Mouse (Mus musculus) heart, embryonic 16.5 days (tissue): ENCODE measurements at regions not wholly inside any gene's neighbourhood (a gene's known extent, or its start where the extent isn't known, plus 50 kb on each side); places are given as distances from the start of the nearest gene placed in this dataset.

Source experiments
- ATAC-seq: fragments of 200-750 bp; cut with Nextera tagmentation; replicated peaks from 2 replicates; pipeline ENCODE4 v1.8.0; 2017; ENCODE audit warnings: moderate number of reproducible peaks; ENCODE audit not compliant: insufficient read depth, low FRiP score; ENCODE audit errors: extremely low read depth
- H3K27ac ChIP-seq: fragments of 300-500 bp; sonication (generic); 2 replicates; pipeline ENCODE4 v1.5.1; 2014; ENCODE audit warnings: mild to moderate bottlenecking, low read length, control low read depth, moderate library complexity
- H3K27me3 ChIP-seq: fragments of 300-500 bp; sonication (generic); 2 replicates; pipeline ENCODE4 v1.6.1; 2014; ENCODE audit warnings: low read length, mixed read lengths; ENCODE audit not compliant: control insufficient read depth, insufficient read depth
- H3K36me3 ChIP-seq: fragments of 300-500 bp; sonication (generic); 2 replicates; pipeline ENCODE4 v1.6.1; 2014; ENCODE audit not compliant: control insufficient read depth, insufficient read depth
- H3K4me1 ChIP-seq: fragments of 300-500 bp; sonication (generic); 2 replicates; pipeline ENCODE4 v1.6.1; 2014; ENCODE audit warnings: low read length, mixed read lengths; ENCODE audit not compliant: control insufficient read depth, insufficient read depth
- H3K4me2 ChIP-seq: fragments of 300-500 bp; sonication (generic); 2 replicates; pipeline ENCODE4 v1.6.1; 2014; ENCODE audit warnings: low read depth, mild to moderate bottlenecking, control low read depth, low read length
- H3K4me3 ChIP-seq: fragments of 300-500 bp; sonication (generic); 2 replicates; pipeline ENCODE4 v1.5.1; 2014; ENCODE audit warnings: mild to moderate bottlenecking, control low read depth, low read length
- H3K9ac ChIP-seq: fragments of 300-500 bp; sonication (generic); 2 replicates; pipeline ENCODE4 v1.6.1; 2014; ENCODE audit warnings: low read length, control low read depth
- H3K9me3 ChIP-seq: fragments of 300-500 bp; sonication (generic); replicated peaks from 2 replicates; pipeline ENCODE4 v1.6.1; 2016; ENCODE audit warnings: low read length; ENCODE audit not compliant: control insufficient read depth
- WGBS: fragments of 180-500 bp; shearing (Covaris S2); extraction: QIAGEN DNeasy Blood & Tissue Kit; methylation state at CpG from one replicate; pipeline ENCODE4 v1.1.7; 2014; 5-methylcytosine and 5-hydroxymethylcytosine counted together

GRCm38 (mm10) chr13:29092166-29092565 lies 138.7 kb upstream of the Sox4 start:
- Histone ChIP-seq H3K36me3 (no peaks in the 10 kb centered on the region), H3K4me1 (no peaks in the 10 kb centered on the region), H3K4me2 (no peak overlapping the region), H3K9ac (no peak overlapping the region), H3K4me3 (no peak overlapping the region), H3K27ac (no peak overlapping the region), H3K9me3 (no peaks in the 10 kb centered on the region; the same call in 1 of the 2 replicates), H3K27me3 (no peaks in the 10 kb centered on the region)
- ATAC-seq = no peak
- 86% methylated on average over 5 of the region's 5 CpGs for WGBS

- no peak for ATAC-seq
- no peaks in the 10 kb centered on the region for H3K36me3 ChIP-seq
- H3K9me3 ChIP-seq = no peaks in the 10 kb centered on the region; the same call in 1 of the 2 replicates
- no peaks in the 10 kb centered on the region; the same call in 1 of the 2 replicates for H3K4me1 ChIP-seq
- no peak overlapping the region for H3K27ac ChIP-seq
- H3K9ac ChIP-seq = no peak overlapping the region
- H3K27me3 ChIP-seq = no peaks in the 10 kb centered on the region
- WGBS = 83% methylated on average over 5 of the region's 5 CpGs
- no peak overlapping the region for H3K4me3 ChIP-seq
- H3K4me2 ChIP-seq = no peak overlapping the region
Measured at GRCm38 (mm10) chr13:29086854-29087253, 133.3 kb upstream of the Sox4 start.

GRCm38 (mm10) chr13:29081064-29081463 lies 127.6 kb upstream of the Sox4 start:
- WGBS = 37% methylated on average over 2 of the region's 2 CpGs
- H3K27me3 ChIP-seq = no peaks in the 10 kb centered on the region
- ATAC-seq = no peak
- H3K9ac ChIP-seq = no peak overlapping the region
- no peak overlapping the region for H3K27ac ChIP-seq
- no peak overlapping the region for H3K4me3 ChIP-seq
- H3K9me3 ChIP-seq = no peaks in the 10 kb centered on the region
- peaks cover 2% of the 10 kb centered on the region for H3K4me1 ChIP-seq
- no peaks in the 10 kb centered on the region for H3K36me3 ChIP-seq
- H3K4me2 ChIP-seq = no peak overlapping the region

DNA sequence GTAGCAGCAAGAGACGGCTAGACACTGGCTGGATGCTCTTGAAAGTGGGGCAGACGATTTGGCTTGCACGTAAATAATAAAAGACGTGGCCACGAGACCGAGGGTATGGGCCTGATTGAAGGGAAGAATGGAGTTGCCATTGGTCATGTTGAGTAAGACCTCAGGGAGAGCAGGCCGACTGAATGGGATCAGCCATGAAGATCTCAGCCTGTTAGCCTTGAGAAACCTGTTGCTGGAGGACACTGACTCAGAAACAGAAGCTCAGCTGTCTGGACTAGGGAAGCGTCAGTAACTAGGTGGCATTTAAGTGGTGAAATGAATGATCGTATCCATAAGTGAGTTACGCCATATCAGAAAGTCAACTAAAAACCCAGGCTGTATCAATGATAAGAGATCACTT lies 126.3 kb upstream of the Sox4 start:
- H3K4me2 ChIP-seq = no peak overlapping the region
- no peak overlapping the region for H3K9ac ChIP-seq
- no peaks in the 10 kb centered on the region for H3K36me3 ChIP-seq
- H3K4me3 ChIP-seq = no peak overlapping the region
- 89% methylated on average over 10 of the region's 10 CpGs for WGBS
- no peak for ATAC-seq
- peaks cover 2% of the 10 kb centered on the region; the same call in 1 of the 2 replicates for H3K4me1 ChIP-seq
- H3K9me3 ChIP-seq = no peaks in the 10 kb centered on the region
- no peaks in the 10 kb centered on the region for H3K27me3 ChIP-seq
- H3K27ac ChIP-seq = no peak overlapping the region

DNA sequence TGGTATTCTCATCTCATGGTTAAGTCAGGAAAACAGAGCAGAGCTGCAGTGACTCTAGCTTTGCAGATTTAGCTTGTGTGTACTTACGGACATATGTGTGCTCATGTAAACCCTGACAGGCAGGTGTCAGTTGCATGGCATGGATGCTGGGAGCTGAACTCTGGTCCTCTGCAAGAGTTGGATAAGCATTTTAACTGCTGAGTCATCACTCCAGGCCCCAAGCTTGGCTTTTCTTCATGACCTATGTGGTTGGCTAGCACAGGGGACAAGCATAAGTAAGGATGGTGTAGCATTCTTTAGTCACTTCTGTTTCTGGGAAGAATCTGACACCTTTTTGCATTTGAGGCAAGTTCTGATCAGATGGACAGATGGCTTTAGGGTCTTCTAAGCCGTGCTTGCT lies 120.1 kb upstream of the Sox4 start:
- H3K4me1 ChIP-seq = no peaks in the 10 kb centered on the region
- no peaks in the 10 kb centered on the region for H3K36me3 ChIP-seq
- WGBS = 89% methylated on average over 2 of the region's 2 CpGs
- no peaks in the 10 kb centered on the region for H3K9me3 ChIP-seq
- no peaks in the 10 kb centered on the region for H3K27me3 ChIP-seq
- no peak overlapping the region for H3K4me2 ChIP-seq
- no peak overlapping the region for H3K4me3 ChIP-seq
- H3K9ac ChIP-seq = no peak overlapping the region
- ATAC-seq = no peak
- no peak overlapping the region for H3K27ac ChIP-seq

DNA sequence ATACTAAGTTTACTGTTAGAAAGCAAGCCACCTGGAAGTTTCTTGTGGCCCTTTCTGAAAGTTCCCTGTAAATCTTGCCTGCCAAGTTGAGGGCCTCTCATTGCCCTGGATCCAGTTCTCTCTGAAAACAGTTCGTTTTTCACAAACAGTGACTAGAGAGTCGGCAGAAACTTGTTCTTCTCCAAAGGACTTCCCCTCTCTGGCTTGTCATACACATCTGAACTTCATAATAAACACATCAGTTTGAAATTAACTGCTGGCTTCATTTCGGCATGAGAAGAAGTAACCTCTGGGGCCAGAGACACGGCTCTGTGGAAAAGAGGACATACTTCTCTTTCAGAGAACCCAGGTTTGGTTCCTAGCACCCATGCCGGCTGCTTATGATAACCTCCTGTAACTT lies 110.4 kb upstream of the Sox4 start:
- H3K4me1 ChIP-seq = peaks cover 10% of the 10 kb centered on the region
- no peak overlapping the region for H3K27ac ChIP-seq
- H3K9ac ChIP-seq = no peak overlapping the region
- no peak for ATAC-seq
- H3K36me3 ChIP-seq = no peaks in the 10 kb centered on the region
- H3K4me3 ChIP-seq = no peak overlapping the region
- WGBS = 84% methylated on average over 5 of the region's 5 CpGs
- H3K4me2 ChIP-seq = no peak overlapping the region
- H3K27me3 ChIP-seq = no peaks in the 10 kb centered on the region
- H3K9me3 ChIP-seq = 0 out of 2 replicates have a peak, but pooled peaks cover 2% of the 10 kb centered on the region

DNA sequence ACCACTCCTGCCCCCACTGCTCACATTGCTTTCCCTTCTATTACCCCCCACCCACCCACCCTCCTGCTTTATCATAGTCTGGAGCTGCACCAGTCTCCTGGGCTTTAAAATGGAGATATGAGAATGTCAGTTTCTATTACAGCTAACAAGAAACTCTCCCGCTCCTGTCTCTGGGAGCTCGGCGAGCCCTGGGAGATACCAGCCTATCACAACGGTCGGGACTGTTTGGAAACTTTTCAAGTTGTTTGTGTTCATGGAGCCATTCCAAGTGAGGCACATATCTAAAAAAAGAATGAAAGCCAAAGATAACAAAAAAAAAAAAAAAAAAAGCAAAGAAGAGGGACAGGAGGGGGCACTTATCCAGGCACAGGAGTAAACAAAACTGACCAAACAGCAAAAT lies 105.2 kb upstream of the Sox4 start:
- WGBS = 4% methylated on average over 5 of the region's 5 CpGs
- peak; percentile 91 for ATAC-seq

DNA sequence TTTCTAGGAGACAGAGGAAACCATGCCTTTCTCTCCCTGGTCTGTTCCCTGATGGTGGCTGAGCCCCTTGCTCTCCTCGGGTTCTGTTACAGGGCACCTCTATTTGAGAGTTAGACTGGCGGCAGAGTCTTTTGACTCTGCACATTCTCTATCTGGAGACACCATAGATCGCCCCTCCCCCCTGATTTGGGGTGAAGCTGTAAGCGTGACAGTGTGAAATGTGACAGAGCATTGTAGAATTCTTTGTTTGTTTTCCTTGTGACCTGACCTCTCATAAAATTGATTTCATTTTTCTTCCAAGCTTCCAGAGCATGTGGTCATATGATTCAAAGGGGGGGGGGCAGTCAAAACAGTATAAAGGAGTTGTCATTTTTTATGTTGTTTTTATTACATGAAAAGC lies 96.2 kb upstream of the Sox4 start:
- no peak overlapping the region for H3K4me3 ChIP-seq
- no peaks in the 10 kb centered on the region for H3K36me3 ChIP-seq
- peaks cover 16% of the 10 kb centered on the region for H3K4me1 ChIP-seq
- no peaks in the 10 kb centered on the region for H3K27me3 ChIP-seq
- no peaks in the 10 kb centered on the region for H3K9me3 ChIP-seq
- H3K4me2 ChIP-seq = no peak overlapping the region
- peak overlapping the region; percentile 86 for H3K27ac ChIP-seq
- peak; percentile 50; the same call in 1 of the 2 replicates for ATAC-seq
- 27% methylated on average over 4 of the region's 4 CpGs for WGBS
- no peak overlapping the region for H3K9ac ChIP-seq

More for the DNA sequence above, 105.2 kb upstream of the Sox4 start:
- 0 out of 2 replicates have a peak, but pooled peaks cover 2% of the 10 kb centered on the region for H3K9me3 ChIP-seq
- no peak overlapping the region for H3K4me3 ChIP-seq
- H3K36me3 ChIP-seq = no peaks in the 10 kb centered on the region
- peak overlapping the region; percentile 30 for H3K4me2 ChIP-seq
- peak overlapping the region; percentile 94 for H3K27ac ChIP-seq
- peak overlapping the region; percentile 50 for H3K9ac ChIP-seq
- H3K27me3 ChIP-seq = no peaks in the 10 kb centered on the region
- H3K4me1 ChIP-seq = peaks cover 19% of the 10 kb centered on the region

GRCm38 (mm10) chr13:29048990-29049576 lies 95.6 kb upstream of the Sox4 start:
- Histone ChIP-seq H3K27ac (peak overlapping the region; percentile 86), H3K4me1 (peaks cover 23% of the 10 kb centered on the region), H3K27me3 (no peaks in the 10 kb centered on the region), H3K9ac (0 out of 2 replicates have a peak overlapping the region, but pooled peaks have one; percentile 25), H3K36me3 (no peaks in the 10 kb centered on the region), H3K9me3 (no peaks in the 10 kb centered on the region), H3K4me3 (no peak overlapping the region), H3K4me2 (no peak overlapping the region)
- ATAC-seq = peak; percentile 58; the same call in 1 of the 2 replicates
- 30% methylated on average over 7 of the region's 7 CpGs for WGBS
